Mouse (Mus musculus) lung, adult 2 months (tissue): ENCODE measurements around the gene Bcl9l.

ENCODE experiments used
- CTCF ChIP-seq: fragments of 200-500 bp; IDR thresholded peaks from 2 replicates; pipeline ENCODE4 v1.5.1; 2011; ENCODE audit warnings: mild to moderate bottlenecking, low read length, control low read depth; ENCODE audit not compliant: insufficient read depth
- POLR2A ChIP-seq: fragments of 200-500 bp; IDR thresholded peaks from 2 replicates; pipeline ENCODE4 v1.6.1; 2011; ENCODE audit warnings: low read depth, mild to moderate bottlenecking, control low read depth, low read length, borderline replicate concordance; ENCODE audit errors: extremely low read depth

DNA sequence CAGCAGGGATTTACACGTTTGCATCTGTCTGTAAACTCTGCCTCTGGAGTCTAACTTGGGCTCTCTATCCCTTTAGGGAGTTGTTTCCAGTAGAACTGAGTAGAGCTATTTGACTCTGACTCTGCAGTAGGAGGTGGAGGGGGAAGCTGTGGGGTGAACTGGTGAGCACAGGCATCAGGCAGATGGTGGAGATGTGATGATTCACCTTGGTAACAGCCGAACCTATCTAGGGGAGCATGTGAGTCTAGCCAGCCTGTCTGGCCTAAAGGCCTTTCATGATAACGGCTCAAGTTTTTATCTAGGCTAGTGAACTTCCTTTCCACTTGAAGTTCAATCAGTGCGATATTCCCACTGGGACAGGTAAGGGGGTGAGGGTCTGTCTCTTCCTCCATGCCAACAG is 34.7 kb downstream of the Bcl9l start:
- no peak for TF ChIP-seq POLR2A
- TF ChIP-seq CTCF = no peak
